Mouse (Mus musculus) hindbrain, embryonic 10.5 days (tissue): ENCODE data around the gene Il4. TPM values are rescaled to one million over a fixed set of nuclear protein-coding genes. Genes with fewer than 3 reads are reported as not detected.

Experiments used
- DNase-seq: peaks from one replicate; pipeline ENCODE4 v3.0.0-alpha.2; 2017; ENCODE audit warnings: low spot score
- H3K27ac ChIP-seq: fragments of 300-500 bp; sonication (generic); 2 replicates; pipeline ENCODE4 v1.5.1; 2016; ENCODE audit warnings: mild to moderate bottlenecking, moderate library complexity
- H3K27me3 ChIP-seq: fragments of 300-500 bp; sonication (generic); 2 replicates; pipeline ENCODE4 v1.6.1; 2016; ENCODE audit warnings: mild to moderate bottlenecking; ENCODE audit not compliant: poor library complexity, insufficient read depth, severe bottlenecking
- H3K36me3 ChIP-seq: fragments of 300-500 bp; sonication (generic); 2 replicates; pipeline ENCODE4 v1.6.1; 2016; ENCODE audit warnings: mild to moderate bottlenecking, moderate library complexity
- H3K4me1 ChIP-seq: fragments of 300-500 bp; sonication (generic); replicated peaks from 2 replicates; pipeline ENCODE4 v1.6.1; 2016; ENCODE audit warnings: mild to moderate bottlenecking
- H3K4me3 ChIP-seq: fragments of 300-500 bp; sonication (generic); 2 replicates; pipeline ENCODE4 v1.5.1; 2016; ENCODE audit warnings: mild to moderate bottlenecking, moderate library complexity
- H3K9me3 ChIP-seq: fragments of 300-500 bp; sonication (generic); 2 replicates; pipeline ENCODE4 v1.6.1; 2016; ENCODE audit warnings: mild to moderate bottlenecking, moderate library complexity
- WGBS: fragments of 180-500 bp; shearing (Covaris S2); methylation state at CpG from one replicate; pipeline ENCODE4 v1.1.7; 2016; 5-methylcytosine and 5-hydroxymethylcytosine counted together
- polyA plus RNA-seq: library from polyadenylated mRNA; unstranded; fragments of >200 nt; fragmentation: Nextera tagmentation; extraction: Ambion mirVana; gene quantifications from 2 replicates; pipeline ENCODE4 v1.2.1, GENCODE M21; 2016

Gene Il4
- polyA plus RNA-seq, 1 experiment from 2014 or later = 1.2 TPM

DNA sequence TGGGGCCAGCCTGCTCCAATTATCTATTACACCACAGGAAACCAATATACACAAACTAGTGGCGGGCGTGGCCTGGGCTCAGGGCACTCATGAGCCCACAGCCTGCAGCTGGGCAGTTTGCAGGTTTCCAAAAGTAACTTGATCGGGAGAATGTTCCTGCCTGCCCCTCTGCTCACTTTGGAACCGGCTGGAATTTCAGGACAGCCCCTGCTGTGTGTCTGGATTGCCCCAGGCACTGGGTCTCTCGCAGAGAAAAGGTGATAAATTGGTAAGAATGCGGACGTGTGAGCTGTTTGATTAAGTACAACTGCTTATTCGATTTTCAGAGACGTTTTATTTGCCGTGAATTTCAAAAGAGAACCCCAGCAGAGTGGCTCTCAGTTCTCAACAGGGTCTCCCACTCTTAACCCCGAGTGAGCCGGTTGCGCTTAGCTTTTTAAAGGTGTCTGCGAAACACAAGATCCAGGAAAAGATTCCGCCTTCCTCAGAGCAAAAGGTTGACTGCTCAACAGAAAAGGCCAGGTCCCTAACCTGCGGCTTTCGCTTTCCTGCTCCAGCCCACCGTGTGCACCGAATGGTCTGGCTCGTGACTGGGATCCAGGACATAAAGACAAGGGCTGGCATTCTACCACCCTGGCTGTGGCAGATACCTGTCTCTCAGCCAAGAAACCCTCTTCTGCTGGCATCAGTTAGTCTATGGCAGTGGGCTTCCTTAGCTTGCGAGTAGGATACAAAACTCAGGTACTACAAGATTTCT is 18.8 kb upstream of the Il4 start:
- H3K36me3 ChIP-seq = no peaks in the 10 kb centered on the region
- H3K4me1 ChIP-seq = peaks cover 18% of the 10 kb centered on the region
- no peak overlapping the region for H3K27ac ChIP-seq
- WGBS = 24% methylated on average over 21 of the region's 21 CpGs
- H3K27me3 ChIP-seq = peaks cover 49% of the 10 kb centered on the region
- peak; percentile 38 for DNase-seq
- H3K9me3 ChIP-seq = no peaks in the 10 kb centered on the region
- H3K4me3 ChIP-seq = no peak overlapping the region

DNA sequence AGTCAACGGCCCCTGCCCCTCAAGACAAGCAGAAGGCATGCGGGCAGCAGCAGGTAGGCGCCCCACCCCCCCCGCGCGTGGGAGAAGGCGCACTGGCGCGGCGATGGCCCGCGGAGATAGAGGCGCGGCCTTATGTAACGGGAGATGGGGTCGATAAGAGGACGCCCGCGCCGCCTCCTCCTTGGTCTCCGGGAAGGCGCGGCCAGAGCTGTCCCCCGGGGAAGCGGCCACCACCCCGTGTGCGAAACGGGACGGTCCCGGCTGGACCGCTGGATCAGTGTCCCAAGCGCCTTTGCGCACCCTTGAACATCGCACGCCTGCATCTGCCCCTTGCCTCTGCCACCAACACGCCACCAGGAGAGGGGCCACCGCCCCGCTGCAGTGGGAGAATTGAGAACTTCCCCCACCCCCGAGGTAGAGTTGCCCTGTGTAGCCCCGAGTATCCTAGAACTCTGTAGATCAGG is 17.7 kb upstream of the Il4 start:
- no peaks in the 10 kb centered on the region for H3K9me3 ChIP-seq
- H3K27ac ChIP-seq = peak overlapping the region; percentile 66
- peaks cover 49% of the 10 kb centered on the region for H3K27me3 ChIP-seq
- peak; percentile 17 for DNase-seq
- peaks cover 18% of the 10 kb centered on the region for H3K4me1 ChIP-seq
- 2% methylated on average over 40 of the region's 40 CpGs for WGBS
- H3K4me3 ChIP-seq = peak overlapping the region; percentile 54
- H3K36me3 ChIP-seq = no peaks in the 10 kb centered on the region

DNA sequence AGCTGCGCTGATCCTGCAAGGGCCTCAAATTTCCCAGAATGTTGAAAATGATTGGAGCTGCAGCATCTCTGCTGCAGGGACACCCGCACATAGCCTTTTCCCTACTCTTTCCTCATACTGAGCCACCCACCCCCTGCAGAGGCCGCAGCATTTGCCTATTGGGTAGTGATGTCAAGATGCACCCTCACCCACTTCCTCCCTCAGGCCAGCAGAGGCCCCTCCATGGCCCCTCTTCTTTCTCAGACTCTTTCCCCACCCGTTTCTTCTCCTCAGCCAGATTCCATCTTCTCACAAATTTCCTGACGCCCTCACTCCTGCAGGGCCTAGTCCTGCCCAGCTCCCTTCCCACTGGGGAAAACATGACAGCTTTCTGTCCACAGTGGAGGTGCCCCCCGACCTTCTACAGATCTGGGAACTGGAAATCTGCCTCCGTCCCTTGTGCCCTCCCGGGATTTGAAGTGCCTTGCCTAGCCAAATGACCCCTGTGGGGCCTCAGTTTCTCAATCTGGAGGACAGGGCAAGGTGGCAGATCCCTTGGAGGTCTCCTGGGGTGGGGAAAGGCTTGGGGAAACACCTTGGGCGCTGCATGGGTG is 17.2 kb upstream of the Il4 start:
- peaks cover 18% of the 10 kb centered on the region for H3K4me1 ChIP-seq
- WGBS = 35% methylated on average over 9 of the region's 9 CpGs
- H3K27ac ChIP-seq = peak overlapping the region; percentile 66
- peak overlapping the region; percentile 54 for H3K4me3 ChIP-seq
- H3K36me3 ChIP-seq = no peaks in the 10 kb centered on the region
- no peak for DNase-seq
- H3K9me3 ChIP-seq = no peaks in the 10 kb centered on the region
- H3K27me3 ChIP-seq = peaks cover 49% of the 10 kb centered on the region

GRCm38 (mm10) chr11:53634556-53634955 is 16.1 kb upstream of the Il4 start, which contains the start of gene Il13:
Il13 (minus strand) TSS chr11:53634702.
- no peak within 1 kb of the TSS for H3K4me3 ChIP-seq
- 91% methylated on average over 8 of the region's 8 CpGs for WGBS
- peaks cover 18% of the 10 kb centered on the region for H3K4me1 ChIP-seq
- no peaks in the 10 kb centered on the region for H3K36me3 ChIP-seq
- H3K27ac ChIP-seq = no peak within 1 kb of the TSS
- peaks cover 49% of the 10 kb centered on the region for H3K27me3 ChIP-seq
- no peaks in the 10 kb centered on the region for H3K9me3 ChIP-seq
- no peak for DNase-seq

GRCm38 (mm10) chr11:53633644-53634043 is 15.2 kb upstream of the Il4 start:
- no peaks in the 10 kb centered on the region for H3K9me3 ChIP-seq
- H3K4me1 ChIP-seq = peaks cover 18% of the 10 kb centered on the region
- H3K36me3 ChIP-seq = no peaks in the 10 kb centered on the region
- 88% methylated on average over 7 of the region's 7 CpGs for WGBS
- H3K4me3 ChIP-seq = no peak overlapping the region
- no peak for DNase-seq
- no peak overlapping the region for H3K27ac ChIP-seq
- H3K27me3 ChIP-seq = peaks cover 49% of the 10 kb centered on the region

- peaks cover 24% of the 10 kb centered on the region for H3K4me1 ChIP-seq
- no peaks in the 10 kb centered on the region for H3K36me3 ChIP-seq
- no peaks in the 10 kb centered on the region for H3K9me3 ChIP-seq
- peaks cover 42% of the 10 kb centered on the region for H3K27me3 ChIP-seq
- WGBS = 71% methylated on average over 14 of the region's 14 CpGs
- no peak overlapping the region for H3K27ac ChIP-seq
- peak; percentile 24 for DNase-seq
- H3K4me3 ChIP-seq = no peak overlapping the region
Observed at GRCm38 (mm10) chr11:53632122-53632733, 13.8 kb upstream of the Il4 start.

DNA sequence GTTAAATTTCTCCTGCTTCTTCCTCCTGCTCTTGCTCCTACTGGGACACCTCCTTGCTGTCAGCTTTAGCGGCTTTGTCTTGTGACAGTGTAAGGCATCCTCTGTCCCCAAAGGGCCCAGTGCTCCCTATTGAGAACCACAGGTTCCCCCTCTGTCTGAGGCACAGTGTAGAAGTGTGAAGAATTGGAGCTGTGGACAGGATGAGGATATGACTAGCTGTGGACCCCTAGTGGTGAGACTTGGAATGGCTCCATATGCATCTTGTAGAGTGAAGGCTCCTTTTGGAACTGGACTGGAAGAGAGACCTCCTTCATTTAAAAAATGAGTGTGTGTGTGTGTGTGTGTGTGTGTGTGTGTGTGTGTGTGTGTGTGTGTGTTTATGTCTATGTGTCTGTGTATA is 9.4 kb upstream of the Il4 start:
- 7% methylated on average over 1 of the region's 1 CpGs for WGBS
- Histone ChIP-seq H3K9me3 (no peaks in the 10 kb centered on the region), H3K27ac (no peak overlapping the region), H3K36me3 (no peaks in the 10 kb centered on the region), H3K4me1 (peaks cover 14% of the 10 kb centered on the region; the same call in 1 of the 2 replicates), H3K4me3 (no peak overlapping the region), H3K27me3 (peaks cover 7% of the 10 kb centered on the region)
- DNase-seq = peak; percentile 78

DNA sequence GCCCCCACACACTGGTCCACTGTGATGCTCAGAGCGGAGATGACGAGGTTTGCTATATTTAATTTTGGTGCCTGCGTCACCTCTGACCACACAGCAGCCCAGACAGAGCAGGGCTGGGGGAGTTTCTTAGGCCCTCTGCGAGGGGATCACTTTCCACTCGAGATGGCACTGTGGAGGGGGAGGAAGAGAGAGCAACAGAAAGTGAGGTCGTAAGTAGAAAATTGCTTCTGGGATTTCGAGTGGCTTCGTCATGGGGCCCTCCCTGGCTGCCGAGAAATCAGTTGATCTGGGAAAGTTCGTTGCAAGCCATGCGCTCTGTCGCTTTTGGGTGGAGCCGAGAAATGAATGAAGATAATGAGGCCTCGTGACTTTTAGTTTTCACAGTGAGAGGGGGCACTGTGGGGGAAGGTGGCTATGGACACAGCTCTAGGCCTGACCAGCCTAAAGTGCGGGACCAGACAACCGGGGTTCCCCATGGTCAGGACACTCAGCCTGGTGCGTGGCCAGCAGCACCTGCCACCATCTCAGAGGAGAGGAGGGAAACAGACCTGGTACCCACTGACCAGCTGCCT is 8.4 kb upstream of the Il4 start:
- Histone ChIP-seq H3K27ac (no peak overlapping the region), H3K4me1 (peaks cover 14% of the 10 kb centered on the region; the same call in 1 of the 2 replicates), H3K9me3 (no peaks in the 10 kb centered on the region), H3K4me3 (no peak overlapping the region), H3K27me3 (peaks cover 6% of the 10 kb centered on the region), H3K36me3 (no peaks in the 10 kb centered on the region)
- DNase-seq = no peak
- WGBS = 76% methylated on average over 17 of the region's 17 CpGs

- Histone ChIP-seq H3K4me1 (peaks cover 14% of the 10 kb centered on the region; the same call in 1 of the 2 replicates), H3K27ac (no peak overlapping the region), H3K27me3 (peaks cover 6% of the 10 kb centered on the region), H3K36me3 (no peaks in the 10 kb centered on the region), H3K9me3 (no peaks in the 10 kb centered on the region), H3K4me3 (no peak overlapping the region)
- DNase-seq = no peak
- 97% methylated on average over 2 of the region's 2 CpGs for WGBS
Observed at GRCm38 (mm10) chr11:53624124-53624523, 5.7 kb upstream of the Il4 start.

DNA sequence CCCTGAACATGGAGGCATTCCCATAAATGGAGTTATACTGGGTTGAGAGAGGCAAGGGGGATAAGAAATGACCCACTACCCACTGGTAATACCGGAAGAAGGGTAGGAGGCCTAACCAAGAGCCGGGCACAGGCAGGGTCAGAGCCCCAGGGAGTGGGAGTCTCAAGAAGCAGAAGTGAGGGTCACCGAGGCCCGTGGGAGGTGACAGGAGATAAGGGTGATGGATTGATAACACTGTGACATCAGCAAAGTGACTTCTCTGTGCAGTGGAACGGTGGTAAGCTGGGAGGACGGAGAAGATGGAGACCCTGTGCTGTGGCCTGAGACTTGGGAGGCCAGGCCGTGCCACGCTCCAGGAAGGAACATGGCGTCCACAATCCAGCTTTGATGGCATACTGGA is 5.1 kb upstream of the Il4 start:
- no peak for DNase-seq
- Histone ChIP-seq H3K27ac (no peak overlapping the region), H3K4me1 (peaks cover 14% of the 10 kb centered on the region; the same call in 1 of the 2 replicates), H3K4me3 (no peak overlapping the region), H3K27me3 (peaks cover 6% of the 10 kb centered on the region), H3K36me3 (no peaks in the 10 kb centered on the region), H3K9me3 (no peaks in the 10 kb centered on the region)
- whole genome bisulfite sequencing = 92% methylated on average over 9 of the region's 9 CpGs

DNA sequence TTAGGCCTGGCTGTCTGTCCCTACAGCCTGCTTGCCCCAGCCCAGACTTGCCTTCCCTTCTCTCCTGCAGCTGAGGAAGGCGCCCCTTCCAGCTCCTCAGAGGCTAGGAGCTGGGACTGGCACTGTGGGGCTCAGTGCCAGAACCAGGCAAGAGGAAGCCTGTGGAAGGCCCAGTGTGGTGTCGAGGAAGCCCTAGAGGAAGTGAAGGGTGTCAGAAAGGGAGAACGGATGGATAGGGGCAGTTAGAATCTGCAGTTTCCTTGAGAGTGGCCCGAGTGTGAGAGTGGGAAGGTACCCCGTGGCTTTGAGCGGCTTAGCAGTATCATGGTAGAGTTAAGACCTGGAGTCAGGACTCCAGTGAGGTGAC is 4.0 kb upstream of the Il4 start:
- peaks cover 6% of the 10 kb centered on the region for H3K27me3 ChIP-seq
- H3K4me3 ChIP-seq = no peak overlapping the region
- H3K27ac ChIP-seq = no peak overlapping the region
- DNase-seq = no peak
- no peaks in the 10 kb centered on the region for H3K9me3 ChIP-seq
- peaks cover 14% of the 10 kb centered on the region for H3K4me1 ChIP-seq
- 79% methylated on average over 6 of the region's 6 CpGs for WGBS
- H3K36me3 ChIP-seq = no peaks in the 10 kb centered on the region

GRCm38 (mm10) chr11:53621582-53622439 is 3.3 kb upstream of the Il4 start:
- no peaks in the 10 kb centered on the region for H3K9me3 ChIP-seq
- peaks cover 12% of the 10 kb centered on the region for H3K4me1 ChIP-seq
- no peaks in the 10 kb centered on the region for H3K36me3 ChIP-seq
- WGBS = 89% methylated on average over 11 of the region's 11 CpGs
- DNase-seq = no peak
- peaks cover 4% of the 10 kb centered on the region for H3K27me3 ChIP-seq
- H3K27ac ChIP-seq = no peak overlapping the region
- H3K4me3 ChIP-seq = no peak overlapping the region
